Mouse (Mus musculus) thymus, adult 2 months (tissue): Measurements from ENCODE around the gene Hspa1a.

Experiments
- CTCF ChIP-seq: fragments of 200-500 bp; IDR thresholded peaks from 2 replicates; pipeline ENCODE4 v1.5.1; 2012; ENCODE audit warnings: mild to moderate bottlenecking, control low read depth, low read length, moderate library complexity, borderline replicate concordance; ENCODE audit not compliant: control insufficient read depth, poor library complexity, insufficient read depth; ENCODE audit errors: extremely low read depth
- POLR2A ChIP-seq: fragments of 200-500 bp; IDR thresholded peaks from 2 replicates; pipeline ENCODE4 v1.6.1; 2012; ENCODE audit warnings: mild to moderate bottlenecking, low read length, control low read depth, moderate library complexity; ENCODE audit not compliant: control insufficient read depth, poor library complexity, insufficient read depth; ENCODE audit errors: extremely low read depth

- no peak for TF ChIP-seq POLR2A
- no peak for TF ChIP-seq CTCF
Measured at GRCm38 (mm10) chr17:34943128-34943815, 28.7 kb downstream of the Hspa1a start.
